Mouse (Mus musculus) forebrain, embryonic 15.5 days (tissue): ENCODE data around the gene Ncor1. TPM values are rescaled to one million over a fixed set of nuclear protein-coding genes. Genes with fewer than 3 reads are reported as not detected.
A peak's percentile ranks its signal among the peaks of the same experiment; 100 is the strongest.

Source experiments
- ATAC-seq: fragments of 200-750 bp; cut with Nextera tagmentation; replicated peaks from 2 replicates; pipeline ENCODE4 v1.8.0; 2017; ENCODE audit warnings: mild to moderate bottlenecking, moderate TSS enrichment, moderate library complexity
- H3K27ac ChIP-seq: fragments of 300-500 bp; sonication (generic); replicated peaks from 2 replicates; pipeline ENCODE4 v1.5.1; 2015; ENCODE audit warnings: mild to moderate bottlenecking, inconsistent platforms
- H3K27me3 ChIP-seq: fragments of 300-500 bp; sonication (generic); 2 replicates; pipeline ENCODE4 v1.6.1; 2015; ENCODE audit warnings: inconsistent platforms
- H3K36me3 ChIP-seq: fragments of 300-500 bp; sonication (generic); 2 replicates; pipeline ENCODE4 v1.6.1; 2015; ENCODE audit warnings: mild to moderate bottlenecking, inconsistent platforms
- H3K4me1 ChIP-seq: fragments of 300-500 bp; sonication (generic); 2 replicates; pipeline ENCODE4 v1.6.1; 2015; ENCODE audit warnings: inconsistent platforms
- H3K4me2 ChIP-seq: fragments of 300-500 bp; sonication (generic); replicated peaks from 2 replicates; pipeline ENCODE4 v1.6.1; 2015; ENCODE audit warnings: mild to moderate bottlenecking, inconsistent platforms
- H3K4me3 ChIP-seq: fragments of 300-500 bp; sonication (generic); 2 replicates; pipeline ENCODE4 v1.5.1; 2015; ENCODE audit warnings: mild to moderate bottlenecking, inconsistent platforms
- H3K9ac ChIP-seq: fragments of 300-500 bp; sonication (generic); replicated peaks from 2 replicates; pipeline ENCODE4 v1.6.1; 2015; ENCODE audit warnings: mild to moderate bottlenecking, inconsistent platforms
- H3K9me3 ChIP-seq: fragments of 300-500 bp; sonication (generic); 2 replicates; pipeline ENCODE4 v1.6.1; 2016; ENCODE audit warnings: inconsistent platforms
- WGBS: fragments of 180-500 bp; shearing (Covaris S2); methylation state at CpG from one replicate; pipeline ENCODE4 v1.1.7; 2015; ENCODE audit warnings: mixed read lengths; 5-methylcytosine and 5-hydroxymethylcytosine counted together
- polyA plus RNA-seq: library from polyadenylated mRNA; unstranded; fragments of >200 nt; fragmentation: Nextera tagmentation; extraction: Ambion mirVana; gene quantifications from 2 replicates; pipeline ENCODE4 v1.2.1, GENCODE M21; 2015

The Ncor1 gene
- polyA plus RNA-seq, 1 experiment from 2014 or later = 213 TPM

DNA sequence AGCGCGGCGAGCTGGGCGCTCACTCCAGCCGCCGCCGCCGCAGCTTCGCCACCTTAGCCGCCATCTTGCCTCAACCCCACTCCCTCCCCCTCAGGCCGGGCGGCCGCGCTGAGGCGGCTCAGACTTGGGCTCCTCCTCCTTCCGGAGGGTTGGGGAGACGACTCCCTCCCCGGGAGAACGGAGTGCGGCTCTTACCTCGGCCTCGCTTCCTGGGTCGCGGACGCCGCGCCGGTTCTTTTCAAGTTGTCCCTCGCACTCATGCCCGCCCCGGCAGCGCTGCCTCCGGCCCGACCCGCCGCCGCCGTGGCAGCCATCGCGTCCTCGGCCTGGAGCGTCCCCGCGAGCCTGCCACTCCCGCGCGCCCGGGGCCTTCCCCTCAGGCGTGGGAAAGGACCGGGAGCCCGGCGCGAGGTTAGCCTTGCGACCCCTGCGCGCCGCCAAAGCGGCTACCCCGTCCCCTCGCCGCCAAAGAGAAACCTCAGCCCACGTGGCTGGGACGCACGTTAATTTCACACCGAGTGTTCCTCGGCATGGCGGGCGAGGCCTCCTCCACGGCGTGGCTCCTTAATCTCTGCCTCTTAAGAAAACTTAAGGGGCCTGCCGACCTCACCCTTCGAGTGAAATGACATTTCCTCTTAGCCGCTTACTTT lies 975 bp downstream of the Ncor1 start:
- Histone ChIP-seq H3K9ac (peak overlapping the region; percentile 97), H3K4me1 (peaks cover 23% of the 10 kb centered on the region), H3K9me3 (no peaks in the 10 kb centered on the region), H3K36me3 (no peaks in the 10 kb centered on the region), H3K4me3 (peak overlapping the region; percentile 83), H3K27ac (peak overlapping the region; percentile 98), H3K27me3 (no peaks in the 10 kb centered on the region), H3K4me2 (peak overlapping the region; percentile 89)
- WGBS = under 1% methylated on average over 68 of the region's 73 CpGs
- ATAC-seq = peak; percentile 95

DNA sequence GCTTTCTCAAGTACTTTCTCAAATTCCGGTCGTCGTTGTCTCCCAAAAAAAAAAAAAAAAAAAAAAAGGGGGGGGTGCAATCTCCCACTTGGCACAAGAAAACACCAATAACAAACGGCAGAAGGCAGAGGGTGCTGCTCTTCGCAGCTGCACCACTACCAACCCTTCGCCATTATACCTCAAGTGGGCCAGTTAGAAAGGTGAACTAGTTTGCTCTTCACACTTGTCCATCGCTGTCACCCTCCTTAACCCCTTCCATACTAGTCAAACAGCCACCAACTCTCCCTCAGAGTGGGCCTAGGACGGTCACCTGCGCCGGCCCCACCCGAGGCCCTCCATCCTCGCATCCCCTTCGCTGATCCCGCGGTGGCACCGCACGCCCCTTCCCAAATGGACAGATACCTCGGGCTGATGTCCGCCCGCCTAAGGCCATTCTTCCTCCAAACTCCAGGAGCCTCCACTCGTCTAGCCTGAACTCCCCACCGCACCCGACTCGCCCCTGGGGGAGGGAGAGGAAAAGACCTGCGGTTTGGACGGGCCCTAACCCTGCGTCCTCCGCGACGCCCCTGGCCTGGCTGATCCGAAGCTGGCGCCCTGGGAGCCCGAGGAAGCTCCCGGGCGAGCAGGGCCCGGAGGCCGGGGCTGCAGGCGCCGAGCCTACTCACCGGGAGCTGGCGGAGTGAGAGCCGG lies 1.7 kb downstream of the Ncor1 start:
- peaks cover 23% of the 10 kb centered on the region for H3K4me1 ChIP-seq
- peak overlapping the region; percentile 97 for H3K9ac ChIP-seq
- WGBS = under 1% methylated on average over 42 of the region's 42 CpGs
- peak overlapping the region; percentile 98 for H3K27ac ChIP-seq
- peak overlapping the region; percentile 89 for H3K4me2 ChIP-seq
- no peaks in the 10 kb centered on the region for H3K9me3 ChIP-seq
- no peaks in the 10 kb centered on the region for H3K27me3 ChIP-seq
- ATAC-seq = peak; percentile 81
- H3K4me3 ChIP-seq = peak overlapping the region; percentile 83
- H3K36me3 ChIP-seq = no peaks in the 10 kb centered on the region

DNA sequence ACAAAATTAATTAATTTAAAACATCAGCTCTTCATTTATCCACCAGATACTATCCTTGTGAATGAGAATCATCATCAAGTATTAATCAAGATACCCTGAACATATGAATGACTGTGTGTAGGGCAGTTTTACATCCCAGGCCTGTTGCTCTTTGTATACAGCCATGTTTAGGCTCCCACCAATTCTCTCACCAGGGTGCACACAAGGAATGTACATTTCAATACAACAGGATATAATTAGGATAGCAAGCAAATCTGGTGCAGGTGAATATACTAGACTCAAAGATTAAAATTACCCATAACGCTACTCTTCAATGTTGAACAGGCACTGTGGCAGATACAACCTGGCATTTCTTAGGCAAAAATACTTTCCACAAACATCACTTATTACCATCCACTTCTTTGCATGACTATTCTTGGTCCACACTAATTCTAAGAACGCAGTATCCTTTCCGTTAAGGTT lies 2.3 kb downstream of the Ncor1 start:
- Histone ChIP-seq H3K9ac (peak overlapping the region; percentile 97), H3K9me3 (no peaks in the 10 kb centered on the region), H3K4me2 (peak overlapping the region; percentile 89), H3K27ac (peak overlapping the region; percentile 98), H3K4me3 (peak overlapping the region; percentile 83), H3K36me3 (no peaks in the 10 kb centered on the region), H3K4me1 (peaks cover 23% of the 10 kb centered on the region), H3K27me3 (no peaks in the 10 kb centered on the region)
- ATAC-seq = no peak
- WGBS = 4% methylated on average over 3 of the region's 3 CpGs

DNA sequence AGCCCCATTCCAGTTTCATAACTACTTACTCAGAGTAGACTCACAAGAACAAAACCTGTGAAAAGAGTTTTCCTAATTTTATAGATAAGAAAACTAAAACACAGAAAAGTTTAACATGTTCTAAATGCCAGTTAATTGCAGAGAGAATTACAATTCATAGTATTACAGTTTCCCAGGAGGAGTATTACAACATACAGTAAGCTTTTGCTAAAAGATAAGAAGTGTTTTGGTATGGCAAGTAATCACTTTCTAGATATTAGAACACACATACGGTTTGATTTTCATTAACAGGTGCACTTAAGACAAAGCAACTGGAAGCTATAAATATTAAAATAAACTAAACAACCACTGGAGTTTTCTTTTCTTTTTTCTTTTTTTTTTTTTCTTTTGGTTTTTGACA lies 3.1 kb downstream of the Ncor1 start:
- Histone ChIP-seq H3K4me1 (peaks cover 23% of the 10 kb centered on the region), H3K27ac (no peak overlapping the region), H3K4me3 (peak overlapping the region; percentile 83; the same call in 1 of the 2 replicates), H3K4me2 (no peak overlapping the region), H3K27me3 (no peaks in the 10 kb centered on the region), H3K36me3 (no peaks in the 10 kb centered on the region), H3K9ac (no peak overlapping the region), H3K9me3 (no peaks in the 10 kb centered on the region)
- no peak for ATAC-seq
- 72% methylated on average over 1 of the region's 1 CpGs for WGBS

DNA sequence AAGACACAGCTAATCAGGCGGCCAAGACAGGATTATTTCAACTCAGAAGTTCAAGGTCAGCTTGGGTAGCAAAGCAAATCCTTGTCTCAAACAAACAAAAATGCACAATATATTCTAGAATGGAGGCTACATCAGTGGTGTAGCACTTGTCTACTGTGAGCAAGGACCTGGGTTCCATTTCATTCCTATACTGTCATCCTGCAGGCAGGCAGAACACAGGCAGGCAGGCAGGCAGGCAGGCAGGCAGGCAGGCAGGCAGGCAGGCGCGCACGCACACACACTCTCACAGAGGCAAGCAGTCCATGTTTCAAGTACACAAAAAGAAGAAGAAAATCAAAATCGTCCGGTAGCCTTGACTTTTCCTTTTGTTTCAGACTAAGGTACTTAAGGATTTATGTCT lies 9.4 kb downstream of the Ncor1 start:
- Histone ChIP-seq H3K9ac (no peak overlapping the region), H3K27ac (no peak overlapping the region), H3K27me3 (no peaks in the 10 kb centered on the region), H3K4me1 (no peaks in the 10 kb centered on the region), H3K4me3 (no peak overlapping the region), H3K9me3 (no peaks in the 10 kb centered on the region), H3K36me3 (peaks cover 2% of the 10 kb centered on the region; the same call in 1 of the 2 replicates), H3K4me2 (no peak overlapping the region)
- no peak for ATAC-seq
- WGBS = 89% methylated on average over 6 of the region's 6 CpGs

DNA sequence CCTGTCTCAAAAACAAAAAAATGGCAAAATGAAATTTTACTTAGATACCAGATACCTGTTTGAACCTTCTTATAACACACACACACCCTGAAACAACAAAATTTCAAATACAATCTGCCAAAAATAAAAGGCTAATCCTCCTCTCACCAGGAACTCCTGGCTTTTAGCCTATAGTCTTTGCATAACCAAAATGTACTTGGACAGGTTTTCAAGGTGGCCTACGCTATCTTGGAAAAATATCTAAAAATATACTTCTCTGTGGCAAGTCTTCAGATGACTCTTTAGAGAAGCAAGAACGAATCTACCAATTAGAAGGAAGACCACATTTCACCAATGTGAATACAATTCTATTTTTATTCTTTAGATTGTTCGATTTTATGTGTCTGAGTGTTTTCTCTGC lies 12.5 kb downstream of the Ncor1 start:
- Histone ChIP-seq H3K36me3 (peaks cover 2% of the 10 kb centered on the region; the same call in 1 of the 2 replicates), H3K27me3 (no peaks in the 10 kb centered on the region), H3K4me3 (no peak overlapping the region), H3K9ac (no peak overlapping the region), H3K9me3 (no peaks in the 10 kb centered on the region), H3K27ac (no peak overlapping the region), H3K4me2 (no peak overlapping the region), H3K4me1 (no peaks in the 10 kb centered on the region)
- ATAC-seq = no peak
- 96% methylated on average over 3 of the region's 3 CpGs for WGBS

DNA sequence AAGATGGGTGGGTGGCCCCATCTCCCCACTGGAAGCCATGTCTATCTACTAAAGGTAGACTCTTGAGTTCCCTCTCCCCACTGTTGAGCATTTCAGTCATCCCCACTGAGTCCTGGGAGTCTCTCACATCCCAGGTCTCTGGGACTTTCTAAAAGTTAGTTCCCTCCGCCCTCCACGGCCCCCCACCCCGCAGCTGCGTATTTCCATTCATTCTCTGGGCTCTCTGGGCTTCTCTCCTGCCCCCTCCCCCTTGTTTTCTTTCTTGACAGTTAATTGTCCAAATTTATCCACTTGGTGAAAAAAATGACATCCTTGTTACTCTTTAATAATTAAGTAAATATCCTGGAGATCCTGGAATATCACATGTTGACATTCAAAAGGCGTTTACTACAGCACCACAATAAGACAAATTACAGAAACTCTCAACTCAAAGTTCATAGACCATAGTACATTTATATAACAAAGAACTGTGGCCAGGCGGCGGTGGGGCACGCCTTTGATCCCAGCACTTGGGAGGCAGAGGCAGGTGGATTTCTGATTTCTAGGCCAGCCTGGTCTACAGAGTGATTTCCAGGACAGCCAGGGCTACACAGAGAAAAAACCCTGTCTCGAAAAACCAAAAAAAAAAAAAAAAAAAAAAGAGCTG lies 17.5 kb downstream of the Ncor1 start:
- Histone ChIP-seq H3K36me3 (peaks cover 11% of the 10 kb centered on the region), H3K9ac (no peak overlapping the region), H3K4me2 (no peak overlapping the region), H3K4me3 (no peak overlapping the region), H3K27me3 (no peaks in the 10 kb centered on the region), H3K27ac (no peak overlapping the region), H3K4me1 (no peaks in the 10 kb centered on the region), H3K9me3 (no peaks in the 10 kb centered on the region)
- ATAC-seq = no peak
- WGBS = 96% methylated on average over 9 of the region's 9 CpGs

DNA sequence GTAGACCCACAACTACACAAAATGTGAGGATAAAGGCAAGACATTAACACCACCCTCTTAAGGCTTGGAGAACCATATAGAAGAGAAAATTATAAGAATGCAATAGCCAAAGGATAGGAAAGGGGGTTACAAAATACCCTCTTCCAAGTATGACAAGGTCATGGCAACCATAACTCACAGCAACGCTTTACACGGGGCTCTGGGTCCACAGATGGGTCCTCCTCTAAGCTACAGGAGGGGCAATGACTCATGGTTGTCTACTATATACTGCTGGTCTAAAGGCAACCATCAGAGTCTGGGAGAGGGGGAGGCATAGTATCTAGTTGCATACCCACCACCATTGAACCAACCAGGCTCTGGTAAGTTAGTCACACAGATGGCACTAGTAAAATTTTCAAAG lies 26.1 kb downstream of the Ncor1 start:
- Histone ChIP-seq H3K27me3 (no peaks in the 10 kb centered on the region), H3K27ac (no peak overlapping the region)
- WGBS = 96% methylated on average over 2 of the region's 2 CpGs

DNA sequence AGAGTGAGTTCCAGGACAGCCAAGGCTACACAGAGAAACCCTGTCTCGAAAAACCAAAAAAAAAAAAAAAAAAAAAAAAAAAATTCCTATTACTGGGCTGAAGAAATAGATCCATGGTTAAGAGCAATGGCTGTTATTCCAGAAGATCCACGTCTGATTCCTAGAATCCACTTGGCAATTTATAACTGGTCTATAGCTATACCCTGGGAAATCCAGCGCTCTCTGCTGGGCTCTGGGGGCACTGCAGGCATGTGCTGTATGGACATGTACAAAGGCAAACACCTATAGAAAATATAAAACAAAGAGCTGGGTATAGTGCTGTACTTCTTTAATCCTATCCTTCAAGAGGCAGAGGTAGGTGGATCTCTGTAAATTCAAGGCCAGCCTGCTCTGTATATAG lies 31.2 kb downstream of the Ncor1 start:
- Histone ChIP-seq H3K27ac (no peak overlapping the region), H3K27me3 (no peaks in the 10 kb centered on the region), H3K36me3 (peaks cover 30% of the 10 kb centered on the region), H3K4me3 (no peak overlapping the region), H3K4me1 (no peaks in the 10 kb centered on the region; the same call in 1 of the 2 replicates), H3K4me2 (no peak overlapping the region), H3K9me3 (no peaks in the 10 kb centered on the region), H3K9ac (no peak overlapping the region)
- ATAC-seq = no peak
- 83% methylated on average over 2 of the region's 3 CpGs for WGBS

More for the DNA sequence above, 26.1 kb downstream of the Ncor1 start:
- ATAC-seq = no peak
- Histone ChIP-seq H3K4me2 (no peak overlapping the region), H3K9ac (no peak overlapping the region), H3K4me3 (no peak overlapping the region), H3K4me1 (no peaks in the 10 kb centered on the region; the same call in 1 of the 2 replicates), H3K36me3 (peaks cover 33% of the 10 kb centered on the region), H3K9me3 (no peaks in the 10 kb centered on the region)

DNA sequence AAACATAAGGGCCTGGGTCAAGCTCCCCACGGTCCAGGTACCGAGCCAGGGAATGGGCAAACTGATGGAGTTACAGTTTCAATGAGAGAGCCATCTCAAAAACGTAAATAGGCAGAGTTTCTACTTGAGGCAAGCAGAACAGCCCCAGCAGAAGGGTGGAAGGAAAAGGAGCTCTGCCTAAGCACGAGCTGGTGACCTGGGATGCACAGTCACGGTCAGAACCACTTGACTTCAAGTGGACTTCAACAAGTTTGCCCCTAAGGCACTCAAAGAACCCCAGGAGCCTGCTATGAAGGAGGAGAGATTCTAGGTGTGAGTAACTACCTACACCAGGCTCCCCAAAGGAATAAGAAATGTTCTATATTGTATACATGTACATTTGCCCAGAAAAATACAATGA lies 32.1 kb downstream of the Ncor1 start:
- Histone ChIP-seq H3K4me3 (no peak overlapping the region), H3K4me2 (no peak overlapping the region), H3K27me3 (no peaks in the 10 kb centered on the region), H3K4me1 (no peaks in the 10 kb centered on the region), H3K9me3 (no peaks in the 10 kb centered on the region), H3K27ac (no peak overlapping the region), H3K36me3 (peaks cover 37% of the 10 kb centered on the region), H3K9ac (no peak overlapping the region)
- no peak for ATAC-seq
- 90% methylated on average over 5 of the region's 5 CpGs for WGBS

DNA sequence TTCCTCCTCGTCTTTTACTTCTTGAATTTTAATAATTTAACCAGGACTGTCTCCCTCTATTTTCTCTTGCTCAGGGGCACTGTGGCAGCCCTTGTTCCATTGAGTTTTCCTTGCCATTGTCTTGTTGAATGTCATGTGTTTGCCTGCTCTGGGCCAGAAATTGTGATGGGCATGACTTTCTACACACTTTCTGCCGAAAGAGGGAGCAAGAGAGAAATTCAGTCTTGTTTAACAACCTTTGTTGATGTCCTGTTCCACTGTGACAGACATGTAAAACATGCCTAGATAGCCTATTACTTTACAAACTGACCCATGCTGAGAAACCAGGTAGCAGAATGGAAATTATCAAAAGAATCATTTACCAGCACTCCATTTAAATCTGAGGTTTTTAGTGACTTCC lies 33.8 kb downstream of the Ncor1 start:
- H3K4me2 ChIP-seq = no peak overlapping the region
- no peak overlapping the region for H3K27ac ChIP-seq
- no peaks in the 10 kb centered on the region for H3K27me3 ChIP-seq
- whole genome bisulfite sequencing = 52% methylated on average over 2 of the region's 2 CpGs
- H3K9ac ChIP-seq = no peak overlapping the region
- no peak overlapping the region for H3K4me3 ChIP-seq
- no peaks in the 10 kb centered on the region for H3K9me3 ChIP-seq
- no peak for ATAC-seq
- H3K4me1 ChIP-seq = no peaks in the 10 kb centered on the region
- H3K36me3 ChIP-seq = peaks cover 33% of the 10 kb centered on the region

DNA sequence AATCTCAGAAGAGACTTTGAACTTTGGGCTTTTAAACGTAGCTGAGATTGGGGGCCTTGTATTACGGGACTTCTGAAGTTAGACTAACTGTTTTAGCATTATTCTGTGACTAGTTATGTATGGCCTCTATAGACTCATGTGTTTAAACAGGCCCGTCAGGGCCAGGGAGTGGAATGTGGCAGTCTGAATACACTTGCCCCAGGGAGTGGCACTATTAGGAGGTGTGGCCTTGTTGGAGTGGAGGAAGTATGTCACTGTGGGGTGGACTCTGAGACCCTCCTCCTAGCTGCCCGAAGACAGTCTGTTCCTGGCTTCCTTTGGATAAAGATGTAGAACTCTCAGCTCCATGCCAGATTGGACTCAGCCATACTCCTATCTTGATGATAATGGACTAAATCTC lies 43.3 kb downstream of the Ncor1 start:
- Histone ChIP-seq H3K4me2 (no peak overlapping the region), H3K9ac (no peak overlapping the region), H3K27ac (no peak overlapping the region), H3K9me3 (no peaks in the 10 kb centered on the region), H3K27me3 (no peaks in the 10 kb centered on the region), H3K4me1 (no peaks in the 10 kb centered on the region), H3K4me3 (no peak overlapping the region), H3K36me3 (peaks cover 36% of the 10 kb centered on the region)
- no peak for ATAC-seq
- 90% methylated on average over 4 of the region's 4 CpGs for WGBS
